Mouse (Mus musculus): ENCODE results near the gene Dck. TPM values are rescaled to one million over a fixed set of nuclear protein-coding genes. Genes with fewer than 3 reads are reported as not detected.

The Dck gene
- polyA plus RNA-seq, 1 experiment from 2014 or later = 36.9 TPM

GRCm38 (mm10) chr5:88830880-88831279 lies 66.1 kb downstream of the Dck start:
- Histone ChIP-seq H3K4me3 (ENCODE audit: low read depth, low read length) (no peak overlapping the region), H3K36me3 (ENCODE audit: control insufficient read depth, insufficient read depth, low read length) (no peaks in the 10 kb centered on the region), H3K9me3 (ENCODE audit: control insufficient read depth, low read length) (no peaks in the 10 kb centered on the region), H3K27me3 (replicated peaks; ENCODE audit: control insufficient read depth, insufficient read depth, low read length) (no peaks in the 10 kb centered on the region), H3K27ac (replicated peaks; ENCODE audit: low read depth, low read length) (no peak overlapping the region), H3K4me1 (ENCODE audit: control insufficient read depth, insufficient read depth, low read length) (no peaks in the 10 kb centered on the region), H3K9ac (ENCODE audit: low read depth, low read length) (no peak overlapping the region), H3K4me2 (ENCODE audit: low read depth, low read length) (no peak overlapping the region)
- no peak for DNase-seq (ENCODE audit: low spot score)
- no peak for ATAC-seq (ENCODE audit: low read depth)
- 64% methylated on average over 4 of the region's 4 CpGs for WGBS

GRCm38 (mm10) chr5:88831935-88832334 lies 67.1 kb downstream of the Dck start:
- Histone ChIP-seq H3K4me3 (ENCODE audit: low read depth, low read length) (no peak overlapping the region), H3K9me3 (ENCODE audit: control insufficient read depth, low read length) (no peaks in the 10 kb centered on the region), H3K27me3 (replicated peaks; ENCODE audit: control insufficient read depth, insufficient read depth, low read length) (no peaks in the 10 kb centered on the region), H3K4me2 (ENCODE audit: low read depth, low read length) (no peak overlapping the region), H3K36me3 (ENCODE audit: control insufficient read depth, insufficient read depth, low read length) (no peaks in the 10 kb centered on the region), H3K27ac (replicated peaks; ENCODE audit: low read depth, low read length) (no peak overlapping the region), H3K4me1 (ENCODE audit: control insufficient read depth, insufficient read depth, low read length) (no peaks in the 10 kb centered on the region), H3K9ac (ENCODE audit: low read depth, low read length) (no peak overlapping the region)
- 92% methylated on average over 3 of the region's 3 CpGs for WGBS
- DNase-seq (ENCODE audit: low spot score) = no peak
- ATAC-seq (ENCODE audit: low read depth) = no peak

Other genes with a start within 250 kb of the Dck start
- gene Jchain, start 237.1 kb upstream of the Dck start, polyA plus RNA-seq (2014; fragmentation: Nextera tagmentation; extraction: Ambion mirVana) = 0.20 and 0.36 TPM in 2 replicates
- 55.3 and 55.7 TPM in 2 replicates for gene Utp3, start 210.5 kb upstream of the Dck start, polyA plus RNA-seq (2014; fragmentation: Nextera tagmentation; extraction: Ambion mirVana)
- 16.9 and 18.7 TPM in 2 replicates for gene Rufy3, start 200.0 kb upstream of the Dck start, polyA plus RNA-seq (2014; fragmentation: Nextera tagmentation; extraction: Ambion mirVana)
- 64.1 and 64.6 TPM in 2 replicates for gene Grsf1, start 88.8 kb upstream of the Dck start, polyA plus RNA-seq (2014; fragmentation: Nextera tagmentation; extraction: Ambion mirVana)
- gene Mob1b, start 44.1 kb upstream of the Dck start, polyA plus RNA-seq (2014; fragmentation: Nextera tagmentation; extraction: Ambion mirVana) = 14.3 and 16.1 TPM in 2 replicates
- gene Slc4a4, start 121.8 kb downstream of the Dck start, polyA plus RNA-seq (2014; fragmentation: Nextera tagmentation; extraction: Ambion mirVana) = 4.0 and 4.5 TPM in 2 replicates

All from embryonic facial prominence, embryonic 14.5 days (tissue).